Mouse (Mus musculus): ENCODE measurements around the gene Grip1. TPM values are rescaled to one million over a fixed set of nuclear protein-coding genes. Genes with fewer than 3 reads are reported as not detected.

Grip1 gene
- polyA plus RNA-seq, 1 experiment: 0.13 TPM

GRCm38 (mm10) chr10:119670456-119670855, 216.8 kb downstream of the Grip1 start:
- H3K4me1 ChIP-seq (ENCODE audit: control insufficient read depth, insufficient read depth, insufficient read length, low read length): no peaks in the 10 kb centered on the region
- TF ChIP-seq POLR2A (IDR thresholded peaks at IDR 0.05; ENCODE audit: low read depth, low read length) (no peak), CTCF (IDR thresholded peaks at IDR 0.05; ENCODE audit: extremely low read depth, insufficient read length, insufficient replicate concordance, low read depth, low read length) (no peak)
- WGBS: 54% methylated on average over 7 of the region's 7 CpGs
- H3K36me3 ChIP-seq (ENCODE audit: control insufficient read depth, insufficient read depth, low read length): no peaks in the 10 kb centered on the region
- no peaks in the 10 kb centered on the region for H3K27me3 ChIP-seq (ENCODE audit: control insufficient read depth, insufficient read depth, low read length)
- H3K4me3 ChIP-seq (ENCODE audit: low read depth, low read length): no peak overlapping the region
- no peak overlapping the region for H3K27ac ChIP-seq (ENCODE audit: insufficient read depth, low read depth, low read length)

- TF ChIP-seq POLR2A (IDR thresholded peaks at IDR 0.05; ENCODE audit: low read depth, low read length): no peak
- TF ChIP-seq CTCF (IDR thresholded peaks at IDR 0.05; ENCODE audit: extremely low read depth, insufficient read length, insufficient replicate concordance, low read depth, low read length): no peak
- no peak overlapping the region for H3K4me3 ChIP-seq (ENCODE audit: low read depth, low read length)
- H3K36me3 ChIP-seq (ENCODE audit: control insufficient read depth, insufficient read depth, low read length): no peaks in the 10 kb centered on the region
- no peaks in the 10 kb centered on the region for H3K27me3 ChIP-seq (ENCODE audit: control insufficient read depth, insufficient read depth, low read length)
- H3K27ac ChIP-seq (ENCODE audit: insufficient read depth, low read depth, low read length): no peak overlapping the region
- 80% methylated on average over 3 of the region's 3 CpGs for WGBS
- H3K4me1 ChIP-seq (ENCODE audit: control insufficient read depth, insufficient read depth, insufficient read length, low read length): no peaks in the 10 kb centered on the region
Measured at GRCm38 (mm10) chr10:119684377-119684826, 230.8 kb downstream of the Grip1 start.

GRCm38 (mm10) chr10:119691358-119692083, 237.9 kb downstream of the Grip1 start:
- Histone ChIP-seq H3K27ac (ENCODE audit: insufficient read depth, low read depth, low read length) (no peak overlapping the region), H3K27me3 (ENCODE audit: control insufficient read depth, insufficient read depth, low read length) (no peaks in the 10 kb centered on the region), H3K4me1 (ENCODE audit: control insufficient read depth, insufficient read depth, insufficient read length, low read length) (no peaks in the 10 kb centered on the region), H3K4me3 (ENCODE audit: low read depth, low read length) (no peak overlapping the region), H3K36me3 (ENCODE audit: control insufficient read depth, insufficient read depth, low read length) (no peaks in the 10 kb centered on the region)
- 10% methylated on average over 16 of the region's 16 CpGs for WGBS
- TF ChIP-seq POLR2A (IDR thresholded peaks at IDR 0.05; ENCODE audit: low read depth, low read length) (no peak), CTCF (IDR thresholded peaks at IDR 0.05; ENCODE audit: extremely low read depth, insufficient read length, insufficient replicate concordance, low read depth, low read length) (no peak)

- 9% methylated on average over 26 of the region's 26 CpGs for whole genome bisulfite sequencing
Measured at GRCm38 (mm10) chr10:119692284-119692890, 238.8 kb downstream of the Grip1 start.

GRCm38 (mm10) chr10:119693400-119693799, 239.8 kb downstream of the Grip1 start:
- Histone ChIP-seq H3K27me3 (ENCODE audit: control insufficient read depth, insufficient read depth, low read length) (no peaks in the 10 kb centered on the region), H3K4me1 (ENCODE audit: control insufficient read depth, insufficient read depth, insufficient read length, low read length) (no peaks in the 10 kb centered on the region), H3K36me3 (ENCODE audit: control insufficient read depth, insufficient read depth, low read length) (no peaks in the 10 kb centered on the region), H3K4me3 (ENCODE audit: low read depth, low read length) (no peak overlapping the region), H3K27ac (ENCODE audit: insufficient read depth, low read depth, low read length) (no peak overlapping the region)
- TF ChIP-seq CTCF (IDR thresholded peaks at IDR 0.05; ENCODE audit: extremely low read depth, insufficient read length, insufficient replicate concordance, low read depth, low read length) (no peak), POLR2A (IDR thresholded peaks at IDR 0.05; ENCODE audit: low read depth, low read length) (no peak)
- 75% methylated on average over 5 of the region's 5 CpGs for WGBS

More at GRCm38 (mm10) chr10:119692284-119692890, 238.8 kb downstream of the Grip1 start:
- no peaks in the 10 kb centered on the region for H3K4me1 ChIP-seq (ENCODE audit: control insufficient read depth, insufficient read depth, insufficient read length, low read length)
- H3K27me3 ChIP-seq (ENCODE audit: control insufficient read depth, insufficient read depth, low read length): no peaks in the 10 kb centered on the region
- no peak for TF ChIP-seq CTCF (IDR thresholded peaks at IDR 0.05; ENCODE audit: extremely low read depth, insufficient read length, insufficient replicate concordance, low read depth, low read length)
- no peak for TF ChIP-seq POLR2A (IDR thresholded peaks at IDR 0.05; ENCODE audit: low read depth, low read length)
- H3K4me3 ChIP-seq (ENCODE audit: low read depth, low read length): no peak overlapping the region
- H3K27ac ChIP-seq (ENCODE audit: insufficient read depth, low read depth, low read length): no peak overlapping the region
- no peaks in the 10 kb centered on the region for H3K36me3 ChIP-seq (ENCODE audit: control insufficient read depth, insufficient read depth, low read length)

- H3K27me3 ChIP-seq (ENCODE audit: control insufficient read depth, insufficient read depth, low read length): no peaks in the 10 kb centered on the region
- WGBS: 57% methylated on average over 9 of the region's 9 CpGs
- no peak overlapping the region for H3K4me3 ChIP-seq (ENCODE audit: low read depth, low read length)
- H3K4me1 ChIP-seq (ENCODE audit: control insufficient read depth, insufficient read depth, insufficient read length, low read length): no peaks in the 10 kb centered on the region
- TF ChIP-seq CTCF (IDR thresholded peaks at IDR 0.05; ENCODE audit: extremely low read depth, insufficient read length, insufficient replicate concordance, low read depth, low read length) (no peak), POLR2A (IDR thresholded peaks at IDR 0.05; ENCODE audit: low read depth, low read length) (no peak)
- no peak overlapping the region for H3K27ac ChIP-seq (ENCODE audit: insufficient read depth, low read depth, low read length)
- no peaks in the 10 kb centered on the region for H3K36me3 ChIP-seq (ENCODE audit: control insufficient read depth, insufficient read depth, low read length)
Measured at GRCm38 (mm10) chr10:119697257-119697798, 243.7 kb downstream of the Grip1 start.

- H3K27ac ChIP-seq (ENCODE audit: insufficient read depth, low read depth, low read length): no peak overlapping the region
- no peaks in the 10 kb centered on the region for H3K27me3 ChIP-seq (ENCODE audit: control insufficient read depth, insufficient read depth, low read length)
- 52% methylated on average over 4 of the region's 4 CpGs for WGBS
- H3K4me1 ChIP-seq (ENCODE audit: control insufficient read depth, insufficient read depth, insufficient read length, low read length): no peaks in the 10 kb centered on the region
- no peak for TF ChIP-seq POLR2A (IDR thresholded peaks at IDR 0.05; ENCODE audit: low read depth, low read length)
- no peak for TF ChIP-seq CTCF (IDR thresholded peaks at IDR 0.05; ENCODE audit: extremely low read depth, insufficient read length, insufficient replicate concordance, low read depth, low read length)
- no peak overlapping the region for H3K4me3 ChIP-seq (ENCODE audit: low read depth, low read length)
- H3K36me3 ChIP-seq (ENCODE audit: control insufficient read depth, insufficient read depth, low read length): no peaks in the 10 kb centered on the region
Measured at GRCm38 (mm10) chr10:119705348-119705747, 251.7 kb downstream of the Grip1 start.
